Mouse (Mus musculus): ENCODE results near the gene Ctnnal1. TPM values are rescaled to one million over a fixed set of nuclear protein-coding genes. Genes with fewer than 3 reads are reported as not detected.
A peak's percentile ranks its signal among the peaks of the same experiment; 100 is the strongest.

Ctnnal1 gene
- total and polyA plus RNA-seq, 3 experiments, result 3.3 to 5.2 (median 4.2) TPM

GRCm38 (mm10) chr4:56844911-56845310 is 20.1 kb downstream of the Ctnnal1 start:
- dilution Hi-C loops (cut with MboI; ENCODE audit: extremely low pct_ligation_motif_present, extremely low pct_unique_long_range_greater_than_20kb, low sequenced_read_pairs) (no loop called here), in situ Hi-C loops (cut with MboI; ENCODE audit: low pct_ligation_motif_present, low pct_unique_long_range_greater_than_20kb, low sequenced_read_pairs) (no loop called here)
- H3K4me1 ChIP-seq (ENCODE audit: control insufficient read depth in 1 of 2, insufficient read depth in 2 of 2), result no peaks in the 10 kb centered on the region
- TF ChIP-seq CTCF (conservative IDR thresholded peaks at IDR 0.05 in 1 of 2, IDR thresholded peaks at IDR 0.05 in 1 of 2; ENCODE audit: low read depth in 2 of 2, low read length in 2 of 2) (0 out of 4 replicates have a peak, but pooled peaks of 1 of the 2 experiments have one; percentile 1), MAZ (IDR thresholded peaks at IDR 0.05; ENCODE audit: low read depth, low read length) (no peak), CHD2 (IDR thresholded peaks at IDR 0.05; ENCODE audit: low read length) (no peak), BHLHE40 (IDR thresholded peaks at IDR 0.05; ENCODE audit: low read depth, low read length) (no peak), E2F4 (IDR thresholded peaks at IDR 0.05; ENCODE audit: insufficient replicate concordance, low read depth, low read length) (no peak), TBP (conservative IDR thresholded peaks at IDR 0.05; ENCODE audit: low read depth, low read length) (no peak), HCFC1 (IDR thresholded peaks at IDR 0.05; ENCODE audit: low read depth, low read length) (no peak), SMC3 (IDR thresholded peaks at IDR 0.05; ENCODE audit: low read depth, low read length) (no peak), SIN3A (IDR thresholded peaks at IDR 0.05; ENCODE audit: low read length) (no peak)
- no peak overlapping the region for H3K9ac ChIP-seq (ENCODE audit: insufficient read depth, low read depth)
- no peak overlapping the region for H3K4me3 ChIP-seq (replicated peaks in 1 of 3; ENCODE audit: low read depth in 2 of 3, low read length in 2 of 3, poor library complexity in 1 of 3)
- H3K36me3 ChIP-seq (replicated peaks in 1 of 2; ENCODE audit: control insufficient read depth in 1 of 2, insufficient read depth in 1 of 2, low read length in 1 of 2), result peaks cover 2 to 23% of the 10 kb centered on the region in 2 experiments
- no peak for DNase-seq (ENCODE audit: extremely low read depth)
- H3K79me2 ChIP-seq (replicated peaks; ENCODE audit: control insufficient read depth, extremely low read depth, insufficient read depth, poor library complexity, severe bottlenecking), result no peaks in the 10 kb centered on the region
- no peak overlapping the region for H3K4me2 ChIP-seq (ENCODE audit: insufficient read depth, low read depth, poor library complexity, severe bottlenecking)
- no peaks in the 10 kb centered on the region for H3K27me3 ChIP-seq (replicated peaks)
- peaks cover 2% of the 10 kb centered on the region for H3K9me3 ChIP-seq (replicated peaks; ENCODE audit: low read length)
- no peak overlapping the region for H3K27ac ChIP-seq (ENCODE audit: insufficient read depth, low read depth)

GRCm38 (mm10) chr4:56843963-56844362 is 21.0 kb downstream of the Ctnnal1 start:
- no peak for DNase-seq (ENCODE audit: extremely low read depth)
- Histone ChIP-seq H3K4me3 (replicated peaks in 1 of 3; ENCODE audit: low read depth in 2 of 3, low read length in 2 of 3, poor library complexity in 1 of 3) (no peak overlapping the region), H3K36me3 (replicated peaks in 1 of 2; ENCODE audit: control insufficient read depth in 1 of 2, insufficient read depth in 1 of 2, low read length in 1 of 2) (peaks cover 2 to 23% of the 10 kb centered on the region in 2 experiments), H3K27ac (ENCODE audit: insufficient read depth, low read depth) (no peak overlapping the region), H3K9me3 (replicated peaks; ENCODE audit: low read length) (peaks cover 2% of the 10 kb centered on the region), H3K79me2 (replicated peaks; ENCODE audit: control insufficient read depth, extremely low read depth, insufficient read depth, poor library complexity, severe bottlenecking) (no peaks in the 10 kb centered on the region), H3K4me2 (ENCODE audit: insufficient read depth, low read depth, poor library complexity, severe bottlenecking) (no peak overlapping the region), H3K4me1 (ENCODE audit: control insufficient read depth in 1 of 2, insufficient read depth in 2 of 2) (no peaks in the 10 kb centered on the region), H3K27me3 (replicated peaks) (no peaks in the 10 kb centered on the region), H3K9ac (ENCODE audit: insufficient read depth, low read depth) (no peak overlapping the region)
- dilution Hi-C loops (cut with MboI; ENCODE audit: extremely low pct_ligation_motif_present, extremely low pct_unique_long_range_greater_than_20kb, low sequenced_read_pairs) (no loop called here), in situ Hi-C loops (cut with MboI; ENCODE audit: low pct_ligation_motif_present, low pct_unique_long_range_greater_than_20kb, low sequenced_read_pairs) (no loop called here)
- TF ChIP-seq NELFE (IDR thresholded peaks at IDR 0.05; ENCODE audit: low read depth, low read length), result no peak

- dilution Hi-C loops (cut with MboI; ENCODE audit: extremely low pct_ligation_motif_present, extremely low pct_unique_long_range_greater_than_20kb, low sequenced_read_pairs), result no loop called here
- Histone ChIP-seq H3K4me3 (replicated peaks in 1 of 3; ENCODE audit: low read depth in 2 of 3, low read length in 2 of 3, poor library complexity in 1 of 3) (no peak overlapping the region), H3K27me3 (replicated peaks) (no peaks in the 10 kb centered on the region), H3K79me2 (replicated peaks; ENCODE audit: control insufficient read depth, extremely low read depth, insufficient read depth, poor library complexity, severe bottlenecking) (no peaks in the 10 kb centered on the region), H3K9me3 (replicated peaks; ENCODE audit: low read length) (peaks cover 2% of the 10 kb centered on the region), H3K27ac (ENCODE audit: insufficient read depth, low read depth) (no peak overlapping the region), H3K4me1 (ENCODE audit: control insufficient read depth in 1 of 2, insufficient read depth in 2 of 2) (no peaks in the 10 kb centered on the region), H3K9ac (ENCODE audit: insufficient read depth, low read depth) (no peak overlapping the region), H3K4me2 (ENCODE audit: insufficient read depth, low read depth, poor library complexity, severe bottlenecking) (no peak overlapping the region), H3K36me3 (replicated peaks in 1 of 2; ENCODE audit: control insufficient read depth in 1 of 2, insufficient read depth in 1 of 2, low read length in 1 of 2) (peaks cover 2 to 22% of the 10 kb centered on the region in 2 experiments)
- TF ChIP-seq POLR2AphosphoS2 (IDR thresholded peaks at IDR 0.05; ENCODE audit: low read depth, low read length), result no peak
- in situ Hi-C loops (cut with MboI; ENCODE audit: low pct_ligation_motif_present, low pct_unique_long_range_greater_than_20kb, low sequenced_read_pairs), result no loop called here
- DNase-seq (ENCODE audit: extremely low read depth), result no peak
These were observed 22.5 kb downstream of the Ctnnal1 start for GRCm38 (mm10) chr4:56842501-56842900.
